Mouse (Mus musculus) stomach, embryonic 15.5 days (tissue): ENCODE data around the gene 6030468B19Rik. TPM values are rescaled to one million over a fixed set of nuclear protein-coding genes. Genes with fewer than 3 reads are reported as not detected.

Experiments used
- ATAC-seq: fragments of 200-750 bp; cut with Nextera tagmentation; 2 replicates; pipeline ENCODE4 v1.8.0; 2017; ENCODE audit warnings: low read depth, moderate number of reproducible peaks, moderate TSS enrichment; ENCODE audit not compliant: insufficient read depth, low FRiP score
- H3K27ac ChIP-seq: fragments of 300-500 bp; sonication (generic); 2 replicates; pipeline ENCODE4 v1.5.1; 2015; ENCODE audit warnings: mild to moderate bottlenecking, inconsistent platforms
- H3K27me3 ChIP-seq: fragments of 300-500 bp; sonication (generic); replicated peaks from 2 replicates; pipeline ENCODE4 v1.6.1; 2015; ENCODE audit warnings: inconsistent platforms
- H3K36me3 ChIP-seq: fragments of 300-500 bp; sonication (generic); 2 replicates; pipeline ENCODE4 v1.6.1; 2015; ENCODE audit warnings: inconsistent platforms
- H3K4me1 ChIP-seq: fragments of 300-500 bp; sonication (generic); 2 replicates; pipeline ENCODE4 v1.6.1; 2015; ENCODE audit warnings: inconsistent platforms
- H3K4me2 ChIP-seq: fragments of 300-500 bp; sonication (generic); 2 replicates; pipeline ENCODE4 v1.6.1; 2015; ENCODE audit warnings: mild to moderate bottlenecking, inconsistent platforms
- H3K4me3 ChIP-seq: fragments of 300-500 bp; sonication (generic); replicated peaks from 2 replicates; pipeline ENCODE4 v1.5.1; 2015; ENCODE audit warnings: inconsistent platforms
- H3K9ac ChIP-seq: fragments of 300-500 bp; sonication (generic); 2 replicates; pipeline ENCODE4 v1.6.1; 2015; ENCODE audit warnings: inconsistent platforms
- H3K9me3 ChIP-seq: fragments of 300-500 bp; sonication (generic); 2 replicates; pipeline ENCODE4 v1.6.1; 2016; ENCODE audit warnings: inconsistent platforms
- WGBS: fragments of 180-500 bp; shearing (Covaris S2); methylation state at CpG from one replicate; pipeline ENCODE4 v1.1.7; 2015; 5-methylcytosine and 5-hydroxymethylcytosine counted together
- polyA plus RNA-seq: library from polyadenylated mRNA; unstranded; fragments of >200 nt; fragmentation: Nextera tagmentation; extraction: Ambion mirVana; gene quantifications from 2 replicates; pipeline ENCODE4 v1.2.1, GENCODE M21; 2015

The 6030468B19Rik gene
- polyA plus RNA-seq, 1 experiment from 2014 or later: 7.2 TPM

DNA sequence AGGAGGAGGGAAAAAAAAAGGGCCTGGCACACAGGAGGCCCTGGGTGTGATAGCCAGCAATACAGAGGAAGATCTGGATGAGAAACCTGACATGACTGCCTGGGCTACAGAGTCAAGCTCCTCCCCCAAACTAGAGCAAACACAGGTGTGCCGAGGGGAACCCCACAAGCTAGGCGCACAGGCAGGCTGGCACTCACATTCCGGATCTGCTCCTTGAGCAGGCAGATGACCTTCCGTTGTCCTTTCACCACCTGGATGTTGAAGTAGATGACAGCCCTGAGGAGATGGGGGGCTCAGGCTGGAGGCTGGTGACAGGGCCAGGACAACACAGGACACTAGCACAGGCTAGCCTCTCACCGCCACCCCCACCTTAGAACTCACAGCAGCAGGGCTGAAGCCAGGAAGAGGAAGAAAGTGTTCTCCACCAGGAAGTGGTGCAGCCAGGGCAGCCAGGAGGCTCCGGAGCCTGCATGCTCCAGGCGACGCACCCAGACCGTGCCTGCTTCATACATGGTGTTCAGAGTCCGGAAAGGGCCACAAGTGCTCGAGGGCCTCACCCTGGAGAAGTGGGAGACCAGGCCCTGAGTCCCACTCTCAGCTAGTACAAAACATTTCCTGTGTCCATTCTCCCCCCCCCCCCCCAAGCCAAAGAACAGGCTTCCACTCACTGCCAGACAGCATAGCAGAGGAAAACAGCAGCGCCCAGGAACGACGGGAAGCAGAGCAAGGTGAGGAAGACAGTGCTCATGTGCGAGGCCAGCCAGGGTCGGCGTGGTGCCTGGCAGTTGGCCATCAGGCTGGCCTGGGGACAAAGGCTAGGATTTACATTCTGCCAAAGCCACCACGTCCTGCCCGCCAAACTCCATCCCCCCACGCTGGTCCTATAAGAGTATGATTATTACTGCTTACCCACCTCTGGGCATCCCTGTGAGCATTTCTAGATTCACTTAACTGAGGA, 28.5 kb upstream of the 6030468B19Rik start:
- WGBS: 72% methylated on average over 20 of the region's 20 CpGs
- Histone ChIP-seq H3K9ac (no peak overlapping the region), H3K27ac (no peak overlapping the region), H3K36me3 (peaks cover 10% of the 10 kb centered on the region), H3K4me2 (no peak overlapping the region), H3K4me3 (no peak overlapping the region), H3K9me3 (no peaks in the 10 kb centered on the region), H3K27me3 (no peaks in the 10 kb centered on the region), H3K4me1 (peaks cover 8% of the 10 kb centered on the region)
- ATAC-seq: no peak

DNA sequence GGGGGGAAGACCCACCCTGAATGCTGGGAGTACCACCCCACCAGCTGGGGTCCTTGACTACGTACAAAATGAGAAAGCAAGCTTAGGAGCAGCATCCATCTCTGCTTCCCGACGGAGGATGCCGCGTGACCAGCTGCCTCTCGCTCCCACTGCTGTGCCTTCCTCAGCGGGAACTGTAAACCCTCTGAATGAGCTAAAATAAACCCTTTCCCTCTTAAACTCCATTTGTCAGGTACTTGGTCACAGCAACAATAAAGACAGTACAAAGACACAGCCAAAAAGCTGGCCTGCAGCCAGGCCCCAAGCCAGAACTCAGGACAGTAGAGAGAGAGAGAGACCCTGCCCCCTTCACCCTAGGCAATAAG, 27.8 kb upstream of the 6030468B19Rik start:
- Histone ChIP-seq H3K36me3 (peaks cover 7% of the 10 kb centered on the region), H3K9me3 (no peaks in the 10 kb centered on the region), H3K27ac (no peak overlapping the region), H3K4me1 (peaks cover 8% of the 10 kb centered on the region), H3K4me3 (no peak overlapping the region), H3K4me2 (no peak overlapping the region), H3K9ac (no peak overlapping the region), H3K27me3 (no peaks in the 10 kb centered on the region)
- 76% methylated on average over 7 of the region's 7 CpGs for WGBS
- no peak for ATAC-seq

- WGBS: 77% methylated on average over 10 of the region's 10 CpGs
- H3K4me3 ChIP-seq: no peak overlapping the region
- ATAC-seq: no peak; the same call in 1 of the 2 replicates
- no peak overlapping the region for H3K9ac ChIP-seq
- H3K27me3 ChIP-seq: no peaks in the 10 kb centered on the region
- peaks cover 8% of the 10 kb centered on the region for H3K4me1 ChIP-seq
- H3K36me3 ChIP-seq: 0 out of 2 replicates have a peak, but pooled peaks cover 4% of the 10 kb centered on the region
- H3K27ac ChIP-seq: no peak overlapping the region
- H3K9me3 ChIP-seq: no peaks in the 10 kb centered on the region
- no peak overlapping the region for H3K4me2 ChIP-seq
These were observed 27.1 kb upstream of the 6030468B19Rik start for GRCm38 (mm10) chr11:117770407-117770806.

GRCm38 (mm10) chr11:117772352-117772751, 25.1 kb upstream of the 6030468B19Rik start:
- no peaks in the 10 kb centered on the region for H3K27me3 ChIP-seq
- 0 out of 2 replicates have a peak, but pooled peaks cover 4% of the 10 kb centered on the region for H3K36me3 ChIP-seq
- 90% methylated on average over 7 of the region's 7 CpGs for WGBS
- H3K9me3 ChIP-seq: no peaks in the 10 kb centered on the region
- no peak overlapping the region for H3K4me3 ChIP-seq
- no peak overlapping the region for H3K9ac ChIP-seq
- no peak overlapping the region for H3K4me2 ChIP-seq
- H3K4me1 ChIP-seq: peaks cover 5% of the 10 kb centered on the region
- H3K27ac ChIP-seq: no peak overlapping the region
- no peak for ATAC-seq

- Histone ChIP-seq H3K4me3 (no peak overlapping the region), H3K27ac (no peak overlapping the region), H3K4me2 (no peak overlapping the region), H3K36me3 (0 out of 2 replicates have a peak, but pooled peaks cover 4% of the 10 kb centered on the region), H3K9me3 (no peaks in the 10 kb centered on the region), H3K27me3 (no peaks in the 10 kb centered on the region), H3K9ac (no peak overlapping the region), H3K4me1 (peaks cover 14% of the 10 kb centered on the region)
- no peak for ATAC-seq
- 92% methylated on average over 10 of the region's 10 CpGs for WGBS
These were observed 22.5 kb upstream of the 6030468B19Rik start for GRCm38 (mm10) chr11:117774925-117775324.

DNA sequence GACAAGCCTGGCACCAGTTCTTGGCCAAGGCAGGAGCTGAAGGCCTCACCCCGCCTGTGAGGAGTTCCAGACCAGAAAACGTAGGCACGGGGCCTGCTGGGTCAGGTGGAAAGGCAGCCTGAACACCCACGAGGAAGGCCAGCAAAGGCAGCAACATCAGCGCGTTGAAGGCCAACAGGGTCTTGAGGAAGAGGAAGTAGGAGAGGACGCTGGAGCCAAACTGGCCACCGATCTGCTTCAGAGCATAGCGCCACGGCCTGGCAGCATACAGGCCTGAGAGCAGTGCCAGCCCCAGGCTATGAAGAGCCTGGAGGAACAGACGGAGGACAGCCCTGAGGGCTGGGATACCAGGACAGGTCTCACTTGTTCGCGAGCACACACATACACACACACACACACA, 21.9 kb upstream of the 6030468B19Rik start:
- H3K27ac ChIP-seq: no peak overlapping the region
- H3K9me3 ChIP-seq: no peaks in the 10 kb centered on the region
- H3K27me3 ChIP-seq: no peaks in the 10 kb centered on the region
- WGBS: 91% methylated on average over 11 of the region's 13 CpGs
- H3K4me3 ChIP-seq: no peak overlapping the region
- ATAC-seq: no peak
- no peak overlapping the region for H3K4me2 ChIP-seq
- no peak overlapping the region for H3K9ac ChIP-seq
- H3K36me3 ChIP-seq: 0 out of 2 replicates have a peak, but pooled peaks cover 4% of the 10 kb centered on the region
- H3K4me1 ChIP-seq: peaks cover 21% of the 10 kb centered on the region

GRCm38 (mm10) chr11:117776085-117776792, 21.2 kb upstream of the 6030468B19Rik start:
- Histone ChIP-seq H3K9me3 (no peaks in the 10 kb centered on the region), H3K4me1 (peaks cover 28% of the 10 kb centered on the region), H3K4me3 (no peak overlapping the region), H3K36me3 (0 out of 2 replicates have a peak, but pooled peaks cover 4% of the 10 kb centered on the region), H3K27me3 (no peaks in the 10 kb centered on the region), H3K27ac (no peak overlapping the region), H3K4me2 (no peak overlapping the region), H3K9ac (no peak overlapping the region)
- WGBS: 91% methylated on average over 14 of the region's 14 CpGs
- no peak for ATAC-seq

GRCm38 (mm10) chr11:117777111-117777510, 20.3 kb upstream of the 6030468B19Rik start:
- no peak overlapping the region for H3K4me2 ChIP-seq
- H3K9me3 ChIP-seq: no peaks in the 10 kb centered on the region
- no peak overlapping the region for H3K4me3 ChIP-seq
- no peak for ATAC-seq
- H3K36me3 ChIP-seq: 0 out of 2 replicates have a peak, but pooled peaks cover 4% of the 10 kb centered on the region
- WGBS: 87% methylated on average over 5 of the region's 5 CpGs
- no peak overlapping the region for H3K9ac ChIP-seq
- peaks cover 36% of the 10 kb centered on the region for H3K4me1 ChIP-seq
- H3K27ac ChIP-seq: no peak overlapping the region
- no peaks in the 10 kb centered on the region for H3K27me3 ChIP-seq

GRCm38 (mm10) chr11:117778031-117778430, 19.4 kb upstream of the 6030468B19Rik start:
- H3K4me2 ChIP-seq: 0 out of 2 replicates have a peak overlapping the region, but pooled peaks have one; percentile 80
- ATAC-seq: no peak

DNA sequence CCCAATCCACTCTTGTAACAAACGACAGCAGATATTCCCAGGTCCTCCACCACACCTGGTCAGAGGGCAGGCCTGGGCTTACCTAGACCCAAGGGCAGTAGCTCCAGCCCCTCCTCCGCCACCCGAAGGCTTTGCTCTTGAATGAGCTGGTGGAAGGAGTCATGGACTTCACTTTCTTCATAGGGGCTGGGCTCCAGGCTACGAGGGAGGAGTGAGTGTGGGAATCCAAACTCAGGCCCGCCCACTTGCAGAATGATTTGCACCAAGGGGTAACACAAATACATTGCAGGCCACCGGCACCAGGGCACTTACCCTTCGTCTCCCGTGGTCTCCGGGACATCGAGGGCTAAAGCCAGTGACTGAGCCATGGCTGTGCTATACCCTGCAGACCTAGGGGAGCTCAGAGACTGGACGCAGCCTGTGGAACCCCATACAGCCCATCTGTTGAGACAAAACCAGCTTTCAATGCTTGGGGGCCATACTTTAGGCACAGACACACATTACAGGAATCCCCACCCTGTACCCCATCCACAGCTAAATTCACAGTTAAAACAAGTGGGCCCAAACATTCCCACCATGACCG, 18.5 kb upstream of the 6030468B19Rik start:
- Histone ChIP-seq H3K27ac (peak overlapping the region; percentile 94), H3K9ac (peak overlapping the region; percentile 17; the same call in 1 of the 2 replicates), H3K36me3 (0 out of 2 replicates have a peak, but pooled peaks cover 4% of the 10 kb centered on the region), H3K4me2 (peak overlapping the region; percentile 80), H3K9me3 (no peaks in the 10 kb centered on the region), H3K4me1 (peaks cover 48% of the 10 kb centered on the region), H3K4me3 (peak overlapping the region; percentile 47), H3K27me3 (no peaks in the 10 kb centered on the region)
- WGBS: 45% methylated on average over 12 of the region's 12 CpGs
- no peak for ATAC-seq

More at GRCm38 (mm10) chr11:117778031-117778430, 19.4 kb upstream of the 6030468B19Rik start:
- no peaks in the 10 kb centered on the region for H3K9me3 ChIP-seq
- peaks cover 43% of the 10 kb centered on the region for H3K4me1 ChIP-seq
- H3K27me3 ChIP-seq: no peaks in the 10 kb centered on the region
- H3K27ac ChIP-seq: no peak overlapping the region
- H3K4me3 ChIP-seq: no peak overlapping the region
- 93% methylated on average over 11 of the region's 11 CpGs for WGBS
- no peak overlapping the region for H3K9ac ChIP-seq
- 0 out of 2 replicates have a peak, but pooled peaks cover 4% of the 10 kb centered on the region for H3K36me3 ChIP-seq

GRCm38 (mm10) chr11:117779434-117780198, 17.8 kb upstream of the 6030468B19Rik start:
- Histone ChIP-seq H3K4me3 (peak overlapping the region; percentile 47), H3K36me3 (0 out of 2 replicates have a peak, but pooled peaks cover 4% of the 10 kb centered on the region), H3K9me3 (no peaks in the 10 kb centered on the region), H3K9ac (peak overlapping the region; percentile 17), H3K4me1 (peaks cover 48% of the 10 kb centered on the region), H3K4me2 (peak overlapping the region; percentile 80), H3K27ac (peak overlapping the region; percentile 94), H3K27me3 (no peaks in the 10 kb centered on the region)
- WGBS: 4% methylated on average over 38 of the region's 38 CpGs
- no peak; the same call in 1 of the 2 replicates for ATAC-seq
